Mouse (Mus musculus): Measurements from ENCODE around the gene Igsf10.

Gene Igsf10

GRCm38 (mm10) chr3:59293437-59294199, 50.6 kb downstream of the Igsf10 start:
- DNase-seq (ENCODE audit: low spot score in 2 of 2), result no peak

- no peak for DNase-seq (ENCODE audit: low spot score in 2 of 2)
Measured at GRCm38 (mm10) chr3:59290551-59290950, 53.6 kb downstream of the Igsf10 start.

GRCm38 (mm10) chr3:59278620-59279019, 65.6 kb downstream of the Igsf10 start:
- DNase-seq (ENCODE audit: low spot score in 2 of 2), result no peak

- DNase-seq (ENCODE audit: low spot score in 2 of 2), result no peak
Measured at GRCm38 (mm10) chr3:59278254-59278533, 66.0 kb downstream of the Igsf10 start.

GRCm38 (mm10) chr3:59277502-59278253, 66.5 kb downstream of the Igsf10 start:
- no peak for DNase-seq (ENCODE audit: low spot score in 2 of 2)

- no peak for DNase-seq (ENCODE audit: low spot score in 2 of 2)
Measured at GRCm38 (mm10) chr3:59270811-59271210, 73.4 kb downstream of the Igsf10 start.

All from right cerebral cortex, postnatal 36 days (tissue).